Mouse (Mus musculus) limb, embryonic 14.5 days (tissue): ENCODE data around the gene Cryzl2. TPM values are rescaled to one million over a fixed set of nuclear protein-coding genes. Genes with fewer than 3 reads are reported as not detected.

Source experiments
- ATAC-seq: fragments of 200-750 bp; cut with Nextera tagmentation; 2 replicates; pipeline ENCODE4 v1.8.0; 2017; ENCODE audit warnings: low read depth, moderate number of reproducible peaks, moderate TSS enrichment; ENCODE audit not compliant: low FRiP score
- DNase-seq: peaks from one replicate; pipeline ENCODE4 v3.0.0-alpha.2; 2015; ENCODE audit warnings: low spot score
- H3K27ac ChIP-seq: fragments of 300-500 bp; sonication (generic); replicated peaks from 2 replicates; pipeline ENCODE4 v1.5.1; 2014; ENCODE audit warnings: low read depth, mild to moderate bottlenecking, low read length, moderate library complexity, mixed read lengths
- H3K27me3 ChIP-seq: fragments of 300-500 bp; sonication (generic); 2 replicates; pipeline ENCODE4 v1.6.1; 2014; ENCODE audit warnings: low read length, mixed read lengths; ENCODE audit not compliant: control insufficient read depth, insufficient read depth
- H3K36me3 ChIP-seq: fragments of 300-500 bp; sonication (generic); 2 replicates; pipeline ENCODE4 v1.6.1; 2014; ENCODE audit warnings: mild to moderate bottlenecking, low read length, moderate library complexity, mixed read lengths; ENCODE audit not compliant: control insufficient read depth, insufficient read depth
- H3K4me1 ChIP-seq: fragments of 300-500 bp; sonication (generic); 2 replicates; pipeline ENCODE4 v1.6.1; 2014; ENCODE audit warnings: antibody characterized with exemption, low read length, mixed read lengths; ENCODE audit not compliant: control insufficient read depth, insufficient read depth
- H3K4me2 ChIP-seq: fragments of 300-500 bp; sonication (generic); replicated peaks from 2 replicates; pipeline ENCODE4 v1.6.1; 2014; ENCODE audit warnings: low read depth, mild to moderate bottlenecking, low read length, moderate library complexity; ENCODE audit not compliant: severe bottlenecking
- H3K4me3 ChIP-seq: fragments of 300-500 bp; sonication (generic); replicated peaks from 2 replicates; pipeline ENCODE4 v1.5.1; 2014; ENCODE audit warnings: low read length
- H3K9ac ChIP-seq: fragments of 300-500 bp; sonication (generic); 2 replicates; pipeline ENCODE4 v1.6.1; 2014; ENCODE audit warnings: mild to moderate bottlenecking, low read depth, low read length, moderate library complexity; ENCODE audit not compliant: severe bottlenecking
- H3K9me3 ChIP-seq: fragments of 300-500 bp; sonication (generic); 2 replicates; pipeline ENCODE4 v1.6.1; 2016; ENCODE audit warnings: low read length; ENCODE audit not compliant: control insufficient read depth
- POLR2A ChIP-seq: fragments of 200-500 bp; IDR thresholded peaks from 2 replicates; pipeline ENCODE4 v1.8.0; 2012; ENCODE audit warnings: inconsistent platforms, mild to moderate bottlenecking, moderate library complexity, borderline replicate concordance; ENCODE audit not compliant: insufficient read depth, insufficient read length; ENCODE audit errors: extremely low read depth
- WGBS: fragments of 180-500 bp; shearing (Covaris S2); extraction: QIAGEN DNeasy Blood & Tissue Kit; methylation state at CpG from one replicate; pipeline ENCODE4 v1.1.7; 2014; 5-methylcytosine and 5-hydroxymethylcytosine counted together
- polyA plus RNA-seq, 2 experiments: library from polyadenylated mRNA; depleted of rRNA in 1 of 2; stranded (reverse) in 1 of 2; unstranded in 1 of 2; fragments of >200 nt; fragmentation: Nextera tagmentation in 1 of 2; extraction: Ambion mirVana in 1 of 2; gene quantifications; 2 replicates each; pipeline versions ENCODE4 v1.2.1 to v1.2.3; 2012 to 2014

The Cryzl2 gene
- polyA plus RNA-seq (2012; rRNA removed): 11.8 and 12.9 TPM in 2 replicates
- 8.7 and 11.2 TPM in 2 replicates for polyA plus RNA-seq (2014; fragmentation: Nextera tagmentation; extraction: Ambion mirVana)

- H3K4me1 ChIP-seq: 0 out of 2 replicates have a peak, but pooled peaks cover 5% of the 10 kb centered on the region
- no peak within 1 kb of the TSS for H3K27ac ChIP-seq
- H3K4me3 ChIP-seq: peak within 1 kb of the TSS; percentile 26
- no peaks in the 10 kb centered on the region for H3K9me3 ChIP-seq
- TF ChIP-seq POLR2A: no peak
- no peaks in the 10 kb centered on the region for H3K36me3 ChIP-seq
- 15% methylated on average over 22 of the region's 29 CpGs for WGBS
- ATAC-seq (peak; percentile 82), DNase-seq (peak; percentile 52)
- peak within 1 kb of the TSS; percentile 48 for H3K4me2 ChIP-seq
- no peaks in the 10 kb centered on the region for H3K27me3 ChIP-seq
- peak within 1 kb of the TSS; percentile 41; the same call in 1 of the 2 replicates for H3K9ac ChIP-seq
Measured at GRCm38 (mm10) chr1:157458421-157459208, at the start of gene Cryzl2. Gene Cryzl2, plus strand, starts transcription at chr1:157458577.

- DNase-seq (no peak), ATAC-seq (no peak)
- 81% methylated on average over 2 of the region's 2 CpGs for WGBS
- H3K4me1 ChIP-seq: no peaks in the 10 kb centered on the region
- H3K9ac ChIP-seq: no peak overlapping the region
- H3K27ac ChIP-seq: no peak overlapping the region
- H3K9me3 ChIP-seq: no peaks in the 10 kb centered on the region
- H3K4me3 ChIP-seq: no peak overlapping the region
- H3K4me2 ChIP-seq: no peak overlapping the region
- no peaks in the 10 kb centered on the region for H3K27me3 ChIP-seq
- no peak for TF ChIP-seq POLR2A
- H3K36me3 ChIP-seq: no peaks in the 10 kb centered on the region
Measured at GRCm38 (mm10) chr1:157409648-157410047, 48.7 kb upstream of the Cryzl2 start.

GRCm38 (mm10) chr1:157410937-157411336, 47.4 kb upstream of the Cryzl2 start:
- H3K9ac ChIP-seq: no peak overlapping the region
- no peak for ATAC-seq
- no peak for TF ChIP-seq POLR2A

GRCm38 (mm10) chr1:157411341-157411710, 47.1 kb upstream of the Cryzl2 start:
- Histone ChIP-seq H3K4me3 (peak overlapping the region; percentile 91), H3K27ac (no peak overlapping the region), H3K9ac (peak overlapping the region; percentile 77), H3K4me1 (no peaks in the 10 kb centered on the region), H3K36me3 (no peaks in the 10 kb centered on the region), H3K27me3 (no peaks in the 10 kb centered on the region), H3K9me3 (no peaks in the 10 kb centered on the region), H3K4me2 (peak overlapping the region; percentile 88)
- ATAC-seq (no peak), DNase-seq (no peak)
- 2% methylated on average over 4 of the region's 4 CpGs for WGBS
- TF ChIP-seq POLR2A: no peak

More at GRCm38 (mm10) chr1:157410937-157411336, 47.4 kb upstream of the Cryzl2 start:
- WGBS: 19% methylated on average over 8 of the region's 8 CpGs
- H3K36me3 ChIP-seq: no peaks in the 10 kb centered on the region
- no peaks in the 10 kb centered on the region for H3K9me3 ChIP-seq
- H3K27ac ChIP-seq: no peak overlapping the region
- peak overlapping the region; percentile 91 for H3K4me3 ChIP-seq
- H3K27me3 ChIP-seq: no peaks in the 10 kb centered on the region
- no peaks in the 10 kb centered on the region for H3K4me1 ChIP-seq
- no peak for DNase-seq
- peak overlapping the region; percentile 88 for H3K4me2 ChIP-seq

- Histone ChIP-seq H3K36me3 (no peaks in the 10 kb centered on the region), H3K9ac (peak overlapping the region; percentile 77), H3K4me3 (peak overlapping the region; percentile 91), H3K4me2 (peak overlapping the region; percentile 88), H3K27me3 (no peaks in the 10 kb centered on the region), H3K27ac (peak overlapping the region; percentile 84), H3K4me1 (no peaks in the 10 kb centered on the region), H3K9me3 (no peaks in the 10 kb centered on the region)
- ATAC-seq: peak; percentile 85
- DNase-seq: no peak
- TF ChIP-seq POLR2A: no peak
- 1% methylated on average over 33 of the region's 85 CpGs for WGBS
Measured at GRCm38 (mm10) chr1:157411711-157412380, 46.5 kb upstream of the Cryzl2 start.
